Mouse (Mus musculus): ENCODE results near the gene Slc11a1. TPM values are rescaled to one million over a fixed set of nuclear protein-coding genes. Genes with fewer than 3 reads are reported as not detected.

The Slc11a1 gene
- total and polyA plus RNA-seq, 3 experiments: 0.11 TPM; not detected in 2

- Histone ChIP-seq H3K27me3 (ENCODE audit: control insufficient read depth in 1 of 2, insufficient read depth in 2 of 2, low read length in 2 of 2) (no peaks in the 10 kb centered on the region), H3K36me3 (ENCODE audit: control insufficient read depth in 1 of 2, insufficient read depth in 2 of 2, low read length in 2 of 2) (peaks cover 0 to 21% of the 10 kb centered on the region in 2 experiments; a peak in 2 of 4 replicates), H3K27ac (ENCODE audit: control insufficient read depth, low read depth, low read length) (peak overlapping the region; percentile 21; the same call in 1 of the 2 replicates), H3K4me1 (ENCODE audit: control insufficient read depth in 1 of 2, insufficient read depth in 2 of 2, low read length in 2 of 2) (peaks cover 0 to 22% of the 10 kb centered on the region in 2 experiments; a peak in 2 of 4 replicates), H3K79me2 (ENCODE audit: control insufficient read depth, insufficient read depth, low read length, poor library complexity) (no peaks in the 10 kb centered on the region; the same call in 1 of the 2 replicates), H3K9me3 (replicated peaks; ENCODE audit: insufficient read depth, low read length) (no peaks in the 10 kb centered on the region), H3K4me3 (ENCODE audit: control insufficient read depth in 1 of 2, insufficient read depth in 1 of 2, low read depth in 2 of 2, low read length in 2 of 2) (peak overlapping the region; percentile 33 to 54; a peak in 2 of 4 replicates), H3K9ac (ENCODE audit: control insufficient read depth, low read depth, low read length, poor library complexity, severe bottlenecking) (peak overlapping the region; percentile 41)
- DNase-seq (ENCODE audit: low read depth, low spot score): no peak
- TF ChIP-seq HCFC1 (IDR thresholded peaks at IDR 0.05; ENCODE audit: low read depth, low read length): no peak
- no peak for TF ChIP-seq USF1 (IDR thresholded peaks at IDR 0.05; ENCODE audit: low read depth, low read length)
- no peak for TF ChIP-seq MAFK (IDR thresholded peaks at IDR 0.05; ENCODE audit: borderline replicate concordance, low read depth, low read length)
Measured at GRCm38 (mm10) chr1:74400531-74400930, 25.5 kb downstream of the Slc11a1 start.

GRCm38 (mm10) chr1:74401015-74401702, 26.2 kb downstream of the Slc11a1 start:
- TF ChIP-seq NELFE (IDR thresholded peaks at IDR 0.05; ENCODE audit: low read depth, low read length) (no peak), GATA1 (IDR thresholded peaks at IDR 0.05; ENCODE audit: low read depth, low read length) (peak; percentile 79), ETS1 (IDR thresholded peaks at IDR 0.05; ENCODE audit: low read depth, low read length) (0 out of 2 replicates have a peak, but pooled peaks have one; percentile 21), RAD21 (IDR thresholded peaks at IDR 0.05; ENCODE audit: low read depth, low read length) (no peak), SIN3A (IDR thresholded peaks at IDR 0.05; ENCODE audit: low read length) (0 out of 2 replicates have a peak, but pooled peaks have one; percentile 33), MXI1 (IDR thresholded peaks at IDR 0.05; ENCODE audit: low read depth, low read length) (no peak), EP300 (IDR thresholded peaks at IDR 0.05; ENCODE audit: low read depth in 1 of 2, low read length in 2 of 2) (peak; percentile 50 to 52; a peak in 3 of 4 replicates), HCFC1 (IDR thresholded peaks at IDR 0.05; ENCODE audit: low read depth, low read length) (no peak), CHD2 (IDR thresholded peaks at IDR 0.05; ENCODE audit: low read length) (no peak), ZKSCAN1 (IDR thresholded peaks at IDR 0.05; ENCODE audit: low read depth, low read length) (no peak), E2F4 (IDR thresholded peaks at IDR 0.05; ENCODE audit: borderline replicate concordance, low read depth, low read length) (no peak), CTCF (IDR thresholded peaks at IDR 0.05 in 2 of 3, conservative IDR thresholded peaks at IDR 0.05 in 1 of 3; ENCODE audit: control insufficient read depth in 1 of 3, insufficient read depth in 1 of 3, low read depth in 2 of 3, low read length in 3 of 3, poor library complexity in 1 of 3, severe bottlenecking in 1 of 3) (no peak), RCOR1 (IDR thresholded peaks at IDR 0.05; ENCODE audit: low read depth, low read length) (no peak), BHLHE40 (IDR thresholded peaks at IDR 0.05; ENCODE audit: borderline replicate concordance, low read depth, low read length) (no peak), USF2 (IDR thresholded peaks at IDR 0.05; ENCODE audit: borderline replicate concordance in 1 of 2, insufficient read depth in 1 of 2, low read depth in 1 of 2, low read length in 2 of 2) (no peak)
- no peaks in the 10 kb centered on the region; the same call in 1 of the 2 replicates for H3K79me2 ChIP-seq (ENCODE audit: control insufficient read depth, insufficient read depth, low read length, poor library complexity)
- no peaks in the 10 kb centered on the region for H3K9me3 ChIP-seq (replicated peaks; ENCODE audit: insufficient read depth, low read length)
- DNase-seq (ENCODE audit: low read depth, low spot score): peak; percentile 59
- H3K27ac ChIP-seq (ENCODE audit: control insufficient read depth, low read depth, low read length): peak overlapping the region; percentile 21
- H3K4me3 ChIP-seq (ENCODE audit: control insufficient read depth in 1 of 2, insufficient read depth in 1 of 2, low read depth in 2 of 2, low read length in 2 of 2): peak overlapping the region; percentile 33 to 54
- peaks cover 0 to 21% of the 10 kb centered on the region in 2 experiments; a peak in 2 of 4 replicates for H3K36me3 ChIP-seq (ENCODE audit: control insufficient read depth in 1 of 2, insufficient read depth in 2 of 2, low read length in 2 of 2)
- H3K9ac ChIP-seq (ENCODE audit: control insufficient read depth, low read depth, low read length, poor library complexity, severe bottlenecking): peak overlapping the region; percentile 41
- H3K27me3 ChIP-seq (ENCODE audit: control insufficient read depth in 1 of 2, insufficient read depth in 2 of 2, low read length in 2 of 2): no peaks in the 10 kb centered on the region
- peaks cover 0 to 22% of the 10 kb centered on the region in 2 experiments; a peak in 2 of 4 replicates for H3K4me1 ChIP-seq (ENCODE audit: control insufficient read depth in 1 of 2, insufficient read depth in 2 of 2, low read length in 2 of 2)
